Mouse (Mus musculus): Measurements from ENCODE around the gene Plcb4. TPM values are rescaled to one million over a fixed set of nuclear protein-coding genes. Genes with fewer than 3 reads are reported as not detected.
"Not testable (repeated sequence)": the region's sequence is repeated elsewhere in the genome, so short reads cannot be mapped to it uniquely, and the experiment has no call there.

Gene Plcb4
- polyA plus RNA-seq, 1 experiment from 2014 or later: 14.5 TPM

DNA sequence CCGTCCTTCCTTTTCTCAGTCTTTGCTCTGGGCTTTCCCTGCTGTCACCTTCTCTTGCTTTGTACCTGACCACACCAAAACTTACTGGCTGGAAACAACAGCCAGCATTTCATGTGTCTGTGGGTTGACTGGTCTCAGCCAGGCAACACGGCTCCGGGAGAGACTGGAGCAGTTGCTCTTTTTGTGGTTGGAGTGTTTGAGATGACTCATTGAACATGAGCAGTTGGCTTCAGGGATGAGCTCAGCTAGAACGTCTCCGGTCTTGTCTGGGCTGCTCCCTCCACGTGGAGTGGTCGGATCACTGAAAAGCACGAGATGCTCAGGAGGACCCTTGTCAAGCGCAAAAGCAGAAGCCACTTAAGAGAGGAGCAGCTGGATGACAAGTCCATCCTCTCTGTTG lies 78.7 kb downstream of the Plcb4 start:
- Histone ChIP-seq H3K4me2 (no peak overlapping the region), H3K27ac (ENCODE audit: low read depth, low read length) (no peak overlapping the region), H3K9me3 (ENCODE audit: control insufficient read depth, low read length) (no peaks in the 10 kb centered on the region), H3K4me1 (ENCODE audit: control insufficient read depth, insufficient read depth, low read length) (peaks cover 2% of the 10 kb centered on the region; the same call in 1 of the 2 replicates), H3K4me3 (ENCODE audit: low read depth, low read length) (no peak overlapping the region), H3K9ac (ENCODE audit: low read length) (no peak overlapping the region), H3K36me3 (ENCODE audit: control insufficient read depth, insufficient read depth, low read length) (no peaks in the 10 kb centered on the region), H3K27me3 (ENCODE audit: control insufficient read depth, insufficient read depth, low read length) (no peaks in the 10 kb centered on the region)
- DNase-seq (ENCODE audit: low spot score, missing footprints) (no peak), ATAC-seq (ENCODE audit: low FRiP score) (no peak)
- 88% methylated on average over 9 of the region's 9 CpGs for WGBS

DNA sequence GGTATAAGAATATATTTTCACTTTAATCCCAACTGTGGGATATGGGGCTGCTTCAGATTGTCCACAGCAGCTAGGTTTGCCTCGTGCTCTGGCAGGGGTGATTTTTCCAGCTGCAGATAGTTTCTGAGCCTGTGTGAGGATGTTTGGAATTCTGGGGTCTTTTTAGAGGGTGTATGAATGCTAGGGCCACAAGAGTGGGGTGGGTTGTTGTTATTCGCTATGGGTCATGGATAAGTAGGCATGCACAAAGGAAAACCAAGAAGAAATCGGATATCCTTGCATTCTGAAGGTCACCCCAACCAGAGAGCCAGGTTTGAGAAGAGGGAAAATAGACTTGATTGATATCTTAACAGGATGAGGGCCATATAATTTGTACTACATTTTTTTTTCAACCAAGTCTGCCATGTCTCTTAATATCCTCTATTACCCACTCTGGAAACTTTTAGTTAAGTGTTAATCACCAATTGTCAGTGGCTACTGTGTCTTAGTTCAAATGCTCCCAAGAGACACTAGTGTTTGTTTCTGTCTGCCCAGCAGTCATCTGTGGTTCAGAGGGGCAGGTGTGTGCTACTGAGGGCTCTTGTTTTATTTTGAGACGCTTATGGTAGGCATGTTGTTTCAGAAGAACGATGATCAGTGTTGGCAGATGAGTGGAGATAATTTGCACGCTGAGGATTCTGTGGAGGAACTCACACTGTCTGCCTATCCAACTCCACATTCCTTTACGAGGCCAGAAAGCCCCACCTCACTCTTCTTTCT lies 79.4 kb downstream of the Plcb4 start:
- not testable (repeated sequence) for H3K36me3 ChIP-seq (ENCODE audit: control insufficient read depth, insufficient read depth, low read length); H3K9ac ChIP-seq (ENCODE audit: low read length); H3K4me1 ChIP-seq (ENCODE audit: control insufficient read depth, insufficient read depth, low read length); H3K27ac ChIP-seq (ENCODE audit: low read depth, low read length); H3K9me3 ChIP-seq (ENCODE audit: control insufficient read depth, low read length); H3K4me2 ChIP-seq; DNase-seq (ENCODE audit: low spot score, missing footprints); ATAC-seq (ENCODE audit: low FRiP score); H3K4me3 ChIP-seq (ENCODE audit: low read depth, low read length); H3K27me3 ChIP-seq (ENCODE audit: control insufficient read depth, insufficient read depth, low read length)
- 82% methylated on average over 7 of the region's 7 CpGs for WGBS

DNA sequence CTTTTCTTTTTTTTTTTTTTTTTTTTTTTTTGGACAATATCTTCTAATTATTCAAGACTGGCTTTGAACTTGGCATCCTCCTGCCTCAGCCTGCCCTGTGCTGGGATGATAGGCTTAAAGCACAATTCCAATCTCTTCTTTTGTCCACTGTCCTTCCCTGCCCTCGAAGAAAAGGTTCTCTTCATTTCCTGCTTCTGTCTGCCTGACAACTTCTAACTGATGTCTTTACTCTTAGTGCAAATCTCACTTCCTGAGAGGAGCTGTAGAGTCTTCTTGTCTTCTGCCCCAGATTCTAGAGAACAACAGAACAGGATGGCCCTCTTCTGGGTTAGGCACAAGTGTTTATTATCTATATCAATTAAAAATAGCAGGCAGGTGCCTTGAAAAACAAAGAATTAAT lies 80.1 kb downstream of the Plcb4 start:
- Histone ChIP-seq H3K4me1 (ENCODE audit: control insufficient read depth, insufficient read depth, low read length) (peaks cover 5% of the 10 kb centered on the region; the same call in 1 of the 2 replicates), H3K27ac (ENCODE audit: low read depth, low read length) (no peak overlapping the region), H3K27me3 (ENCODE audit: control insufficient read depth, insufficient read depth, low read length) (no peaks in the 10 kb centered on the region), H3K4me3 (ENCODE audit: low read depth, low read length) (no peak overlapping the region), H3K9ac (ENCODE audit: low read length) (no peak overlapping the region), H3K9me3 (ENCODE audit: control insufficient read depth, low read length) (no peaks in the 10 kb centered on the region), H3K36me3 (ENCODE audit: control insufficient read depth, insufficient read depth, low read length) (no peaks in the 10 kb centered on the region), H3K4me2 (no peak overlapping the region)
- no peak for DNase-seq (ENCODE audit: low spot score, missing footprints)
- 74% methylated on average over 1 of the region's 1 CpGs for WGBS
- no peak for ATAC-seq (ENCODE audit: low FRiP score)

DNA sequence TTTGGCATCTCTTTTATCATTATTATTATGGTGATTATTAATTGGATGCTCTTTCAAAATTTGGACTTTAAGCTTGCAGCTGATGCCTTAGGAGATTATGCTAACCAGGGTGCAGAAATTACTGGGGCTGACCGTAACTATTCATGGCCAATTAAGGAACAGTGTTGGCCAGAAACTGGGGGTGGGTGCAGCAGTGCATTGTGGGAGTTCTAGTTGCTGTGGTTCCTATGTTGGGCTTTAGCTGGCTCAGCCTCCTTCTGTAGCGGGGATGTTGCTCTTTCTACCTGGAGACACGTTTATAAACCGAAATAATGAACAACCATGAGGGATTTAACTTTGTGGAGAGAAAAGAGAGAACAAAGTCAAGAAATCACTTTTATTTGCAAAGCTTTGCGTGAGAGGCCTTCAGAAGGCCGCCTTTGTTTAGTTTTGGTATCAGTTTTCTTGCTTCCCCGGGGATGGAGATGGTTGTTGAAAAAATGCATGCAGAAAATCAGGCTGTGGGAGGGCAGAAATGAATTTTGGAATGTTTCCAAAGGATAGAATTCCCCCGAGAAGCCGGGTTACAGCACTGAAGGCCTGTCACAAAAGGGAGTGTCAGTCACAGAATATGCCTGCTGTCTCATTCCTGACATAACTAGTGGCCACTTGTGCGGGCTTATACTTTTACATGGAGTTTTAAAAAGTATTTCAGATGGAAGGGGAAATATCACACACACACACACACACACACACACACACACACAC lies 84.3 kb downstream of the Plcb4 start:
- WGBS: 68% methylated on average over 10 of the region's 10 CpGs
- ATAC-seq (ENCODE audit: low FRiP score): peak; percentile 41; the same call in 1 of the 2 replicates
- no peak overlapping the region for H3K9ac ChIP-seq (ENCODE audit: low read length)

DNA sequence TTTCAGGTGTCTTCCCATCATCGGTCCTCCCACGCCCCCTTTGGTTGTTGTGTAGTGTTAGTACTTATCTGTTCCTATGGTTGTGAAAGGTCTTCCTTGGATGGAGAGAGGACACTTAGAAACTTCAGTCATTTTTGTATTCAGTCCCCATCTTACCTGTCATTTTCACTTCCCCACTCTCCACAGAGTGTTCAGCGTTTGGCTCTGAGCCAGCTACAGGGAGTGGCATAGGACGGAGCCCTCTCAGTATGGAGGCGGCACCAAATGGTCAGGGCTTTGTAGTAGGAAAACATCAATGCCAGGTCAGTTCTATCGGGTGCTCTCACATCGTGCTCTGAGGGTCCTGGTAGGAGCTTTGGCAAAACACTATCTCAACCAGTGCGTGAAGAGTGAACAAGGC lies 85.9 kb downstream of the Plcb4 start:
- H3K9me3 ChIP-seq (ENCODE audit: control insufficient read depth, low read length): no peaks in the 10 kb centered on the region
- no peak overlapping the region for H3K4me2 ChIP-seq
- H3K4me1 ChIP-seq (ENCODE audit: control insufficient read depth, insufficient read depth, low read length): peaks cover 3% of the 10 kb centered on the region; the same call in 1 of the 2 replicates
- DNase-seq (ENCODE audit: low spot score, missing footprints): no peak
- H3K9ac ChIP-seq (ENCODE audit: low read length): no peak overlapping the region
- no peaks in the 10 kb centered on the region for H3K36me3 ChIP-seq (ENCODE audit: control insufficient read depth, insufficient read depth, low read length)
- 89% methylated on average over 8 of the region's 8 CpGs for WGBS
- H3K27ac ChIP-seq (ENCODE audit: low read depth, low read length): no peak overlapping the region
- no peak overlapping the region for H3K4me3 ChIP-seq (ENCODE audit: low read depth, low read length)
- no peaks in the 10 kb centered on the region for H3K27me3 ChIP-seq (ENCODE audit: control insufficient read depth, insufficient read depth, low read length)
- ATAC-seq (ENCODE audit: low FRiP score): peak; percentile 36; the same call in 1 of the 2 replicates

More for the DNA sequence above, 84.3 kb downstream of the Plcb4 start:
- H3K27me3 ChIP-seq (ENCODE audit: control insufficient read depth, insufficient read depth, low read length): no peaks in the 10 kb centered on the region
- H3K4me2 ChIP-seq: no peak overlapping the region
- H3K27ac ChIP-seq (ENCODE audit: low read depth, low read length): no peak overlapping the region
- DNase-seq (ENCODE audit: low spot score, missing footprints): no peak
- H3K4me1 ChIP-seq (ENCODE audit: control insufficient read depth, insufficient read depth, low read length): peaks cover 3% of the 10 kb centered on the region; the same call in 1 of the 2 replicates
- H3K9me3 ChIP-seq (ENCODE audit: control insufficient read depth, low read length): no peaks in the 10 kb centered on the region
- no peak overlapping the region for H3K4me3 ChIP-seq (ENCODE audit: low read depth, low read length)
- no peaks in the 10 kb centered on the region for H3K36me3 ChIP-seq (ENCODE audit: control insufficient read depth, insufficient read depth, low read length)

DNA sequence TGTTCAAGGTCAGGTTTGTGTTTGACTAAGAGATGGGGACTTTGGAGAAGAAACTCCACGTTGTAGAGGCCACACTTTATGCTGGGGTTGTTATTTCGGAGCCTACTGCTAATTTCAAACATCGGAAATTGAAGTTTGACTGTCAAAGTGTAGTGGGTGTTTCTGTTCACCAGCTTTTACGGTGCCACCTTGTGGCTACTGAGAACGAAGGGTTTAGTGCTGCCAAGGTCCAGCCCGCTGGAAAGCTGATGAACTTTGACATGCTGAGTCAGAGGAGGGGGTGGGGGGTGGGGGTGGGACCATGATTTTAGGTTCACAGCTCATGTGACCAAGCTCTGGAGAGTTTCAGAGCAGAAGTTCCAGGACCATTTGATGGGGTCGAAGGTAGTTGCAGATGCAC lies 86.3 kb downstream of the Plcb4 start:
- H3K4me3 ChIP-seq (ENCODE audit: low read depth, low read length): no peak overlapping the region
- peaks cover 3% of the 10 kb centered on the region; the same call in 1 of the 2 replicates for H3K4me1 ChIP-seq (ENCODE audit: control insufficient read depth, insufficient read depth, low read length)
- H3K36me3 ChIP-seq (ENCODE audit: control insufficient read depth, insufficient read depth, low read length): no peaks in the 10 kb centered on the region
- no peak for DNase-seq (ENCODE audit: low spot score, missing footprints)
- WGBS: 61% methylated on average over 7 of the region's 7 CpGs
- H3K27me3 ChIP-seq (ENCODE audit: control insufficient read depth, insufficient read depth, low read length): no peaks in the 10 kb centered on the region
- no peak overlapping the region for H3K4me2 ChIP-seq
- no peak for ATAC-seq (ENCODE audit: low FRiP score)
- H3K9me3 ChIP-seq (ENCODE audit: control insufficient read depth, low read length): no peaks in the 10 kb centered on the region
- no peak overlapping the region for H3K27ac ChIP-seq (ENCODE audit: low read depth, low read length)
- no peak overlapping the region for H3K9ac ChIP-seq (ENCODE audit: low read length)

DNA sequence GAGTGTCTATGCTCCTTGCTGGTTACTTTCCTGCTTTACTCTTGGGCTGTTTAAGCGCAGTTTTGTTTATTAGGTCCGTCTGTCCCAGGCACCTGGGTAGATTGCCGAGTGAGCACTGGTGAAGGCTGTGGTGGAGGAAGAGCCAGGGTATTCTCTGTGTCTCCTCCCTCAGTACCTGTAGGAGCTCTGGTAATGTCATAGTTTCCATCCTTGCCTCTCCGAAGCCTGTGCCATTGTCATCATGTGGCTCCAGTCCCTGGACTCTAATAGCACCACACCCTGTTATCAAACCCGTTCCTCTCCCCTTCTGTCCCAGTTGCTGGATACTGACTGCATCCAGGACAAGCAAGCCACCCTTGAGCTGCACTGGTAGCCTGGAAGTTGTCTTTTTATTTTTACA lies 89.6 kb downstream of the Plcb4 start:
- WGBS: 82% methylated on average over 5 of the region's 5 CpGs
- H3K9ac ChIP-seq (ENCODE audit: low read length): no peak overlapping the region
- ATAC-seq (ENCODE audit: low FRiP score) (no peak), DNase-seq (ENCODE audit: low spot score, missing footprints) (no peak)
- H3K4me3 ChIP-seq (ENCODE audit: low read depth, low read length): no peak overlapping the region
- no peaks in the 10 kb centered on the region for H3K36me3 ChIP-seq (ENCODE audit: control insufficient read depth, insufficient read depth, low read length)
- H3K4me1 ChIP-seq (ENCODE audit: control insufficient read depth, insufficient read depth, low read length): no peaks in the 10 kb centered on the region; the same call in 1 of the 2 replicates
- H3K4me2 ChIP-seq: no peak overlapping the region
- H3K27ac ChIP-seq (ENCODE audit: low read depth, low read length): no peak overlapping the region
- no peaks in the 10 kb centered on the region for H3K27me3 ChIP-seq (ENCODE audit: control insufficient read depth, insufficient read depth, low read length)
- H3K9me3 ChIP-seq (ENCODE audit: control insufficient read depth, low read length): no peaks in the 10 kb centered on the region

DNA sequence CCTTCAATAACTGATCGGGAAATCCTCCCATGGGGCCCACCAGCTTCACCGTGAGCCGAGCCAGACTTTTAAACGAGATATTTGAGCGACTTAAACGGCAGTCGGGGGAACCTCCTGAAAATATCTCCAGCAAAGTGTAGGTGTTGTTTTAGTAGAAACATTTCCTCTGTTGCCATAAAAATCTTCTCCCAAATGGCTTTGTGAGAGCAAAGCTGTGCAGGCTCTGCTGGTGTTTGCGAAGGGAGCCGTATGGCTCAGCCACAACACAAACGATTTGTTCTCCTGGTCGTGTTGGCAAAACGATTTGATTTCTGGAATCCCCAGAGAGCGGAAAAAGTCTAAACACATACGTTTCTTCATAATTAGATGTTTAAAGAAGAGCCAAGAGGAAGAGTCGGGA lies 90.8 kb downstream of the Plcb4 start:
- DNase-seq (ENCODE audit: low spot score, missing footprints): no peak
- H3K27ac ChIP-seq (ENCODE audit: low read depth, low read length): no peak overlapping the region
- 86% methylated on average over 15 of the region's 15 CpGs for WGBS

DNA sequence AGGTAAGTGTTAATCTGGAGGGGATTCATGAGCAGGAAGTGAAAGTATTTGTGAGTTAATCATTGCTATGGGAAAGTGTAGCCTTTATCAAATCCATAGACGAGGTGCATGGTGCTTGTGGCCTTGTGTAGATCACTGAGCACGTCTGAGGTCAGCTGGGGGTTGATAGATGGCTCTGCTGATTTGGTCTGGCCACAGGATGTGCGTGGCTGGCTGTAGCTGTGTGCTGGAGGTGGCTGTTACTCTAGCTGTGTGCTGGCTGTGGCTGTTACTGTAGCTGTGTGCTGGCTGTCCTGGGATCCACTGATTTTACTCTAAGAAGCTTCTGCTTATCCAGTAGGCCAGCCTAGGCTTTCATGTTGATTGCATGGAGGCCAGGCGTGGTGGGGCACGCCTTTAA lies 91.9 kb downstream of the Plcb4 start:
- Histone ChIP-seq H3K27me3 (ENCODE audit: control insufficient read depth, insufficient read depth, low read length) (no peaks in the 10 kb centered on the region), H3K27ac (ENCODE audit: low read depth, low read length) (no peak overlapping the region), H3K4me2 (no peak overlapping the region), H3K4me1 (ENCODE audit: control insufficient read depth, insufficient read depth, low read length) (no peaks in the 10 kb centered on the region), H3K4me3 (ENCODE audit: low read depth, low read length) (no peak overlapping the region), H3K9ac (ENCODE audit: low read length) (no peak overlapping the region), H3K36me3 (ENCODE audit: control insufficient read depth, insufficient read depth, low read length) (no peaks in the 10 kb centered on the region), H3K9me3 (ENCODE audit: control insufficient read depth, low read length) (no peaks in the 10 kb centered on the region)
- ATAC-seq (ENCODE audit: low FRiP score) (no peak), DNase-seq (ENCODE audit: low spot score, missing footprints) (no peak)
- 79% methylated on average over 5 of the region's 5 CpGs for WGBS

More for the DNA sequence above, 90.8 kb downstream of the Plcb4 start:
- no peak overlapping the region for H3K4me3 ChIP-seq (ENCODE audit: low read depth, low read length)
- H3K36me3 ChIP-seq (ENCODE audit: control insufficient read depth, insufficient read depth, low read length): no peaks in the 10 kb centered on the region
- H3K27me3 ChIP-seq (ENCODE audit: control insufficient read depth, insufficient read depth, low read length): no peaks in the 10 kb centered on the region
- H3K4me1 ChIP-seq (ENCODE audit: control insufficient read depth, insufficient read depth, low read length): no peaks in the 10 kb centered on the region
- no peak overlapping the region for H3K9ac ChIP-seq (ENCODE audit: low read length)
- no peak for ATAC-seq (ENCODE audit: low FRiP score)
- H3K9me3 ChIP-seq (ENCODE audit: control insufficient read depth, low read length): no peaks in the 10 kb centered on the region
- H3K4me2 ChIP-seq: no peak overlapping the region

Measured in midbrain, embryonic 11.5 days (tissue).